Mouse (Mus musculus): ENCODE measurements around the gene Chn1.

DNA sequence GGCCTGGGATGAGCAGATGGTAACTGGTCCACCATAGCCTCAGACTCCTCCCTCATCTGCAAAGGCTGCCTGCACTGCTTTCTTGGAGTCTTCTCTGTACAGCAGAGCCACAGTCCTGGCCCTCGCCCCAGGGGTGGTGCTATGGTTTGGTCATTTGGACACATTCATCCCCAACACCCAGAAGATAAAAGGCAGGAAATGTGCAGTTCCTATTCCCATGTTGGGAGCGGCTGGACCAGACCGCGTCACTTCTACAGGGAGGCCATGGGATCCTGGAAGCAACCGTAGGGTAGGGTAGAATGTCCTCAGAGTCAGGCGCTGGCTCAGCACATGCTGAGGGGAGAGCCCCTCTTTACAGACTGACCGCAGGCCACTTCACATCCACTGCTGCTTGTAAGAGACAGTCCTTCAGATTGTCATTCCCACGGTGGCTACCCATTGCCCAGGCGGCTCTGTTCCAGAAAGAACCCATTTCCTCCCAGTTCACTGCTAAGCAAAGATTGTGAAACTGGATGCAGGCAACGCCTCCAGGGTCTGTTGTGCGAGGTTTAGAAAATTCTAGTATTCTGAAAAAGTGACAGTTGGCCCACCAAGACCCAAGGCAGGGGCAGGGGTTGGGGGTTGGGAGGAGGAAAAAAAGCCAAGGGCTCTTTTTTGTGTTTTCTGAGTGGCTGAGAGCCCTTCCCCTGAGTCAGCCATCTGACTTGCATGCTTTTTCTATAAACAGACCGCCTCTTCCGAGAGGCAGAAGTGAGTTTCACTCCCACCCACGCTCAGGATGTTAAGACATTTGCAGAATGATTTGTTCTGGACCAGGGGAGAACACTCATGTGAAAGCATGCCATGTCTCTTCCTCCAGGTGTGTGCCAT, 182.7 kb downstream of the Chn1 start:
- no peak for TF ChIP-seq MYOG (IDR thresholded peaks at IDR 0.05; ENCODE audit: control insufficient read depth, extremely low read depth, insufficient read length)
- TF ChIP-seq CTCF (IDR thresholded peaks at IDR 0.05; ENCODE audit: control insufficient read depth, insufficient read depth, insufficient read length), result no peak
- TF ChIP-seq USF1 (IDR thresholded peaks at IDR 0.05; ENCODE audit: low read depth), result no peak
- TF ChIP-seq MYOD1 (IDR thresholded peaks at IDR 0.05; ENCODE audit: control insufficient read depth, insufficient read length, low read depth), result no peak
